Mouse (Mus musculus) Patski (cell line): ENCODE results near the gene Gzmm. TPM values are rescaled to one million over a fixed set of nuclear protein-coding genes. Genes with fewer than 3 reads are reported as not detected.

ENCODE experiments used
- ATAC-seq: fragments of 100-300 bp; one replicate; pipeline ENCODE4 v1.8.0; 2021
- CTCF ChIA-PET: fragments of 350-600 bp; sonication (Branson Sonifier 250); formaldehyde crosslinking; loops from one replicate; lab custom pipeline; 2022; ENCODE audit warnings: inconsistent platforms; lab: Charles Lee
- POLR2A ChIA-PET: fragments of 350-600 bp; sonication (Branson Sonifier 250); formaldehyde crosslinking; loops from one replicate; lab custom pipeline; 2022; ENCODE audit warnings: antibody characterized with exemption, inconsistent platforms; lab: Charles Lee
- DNase-seq: peaks from one replicate; pipeline ENCODE4 v3.0.0-alpha.2; 2011; ENCODE audit warnings: low read depth, low spot score
- H3K27me3 ChIP-seq: fragments of 371-371 bp; one replicate; pipeline ENCODE4 v1.5.1; 2021
- CTCF ChIP-seq: fragments of 100-300 bp; IDR thresholded peaks from one replicate; pipeline ENCODE4 v1.5.1; 2021
- in situ Hi-C: fragments of 300-500 bp; cut with MboI; formaldehyde crosslinking; loops from 3 replicates; pipeline ENCODE4 v1.11.1; 2018; ENCODE audit warnings: low pct_unique_long_range_greater_than_20kb, mixed read lengths
- polyA plus RNA-seq: library from polyadenylated mRNA; unstranded; gene quantifications from one replicate; pipeline ENCODE4 v1.2.3, GENCODE M21; 2021

Gzmm gene
- polyA plus RNA-seq, 1 experiment from 2014 or later, result 0.47 TPM

- ChIA-PET POLR2A (no interaction called here), CTCF (no interaction called here)
- in situ Hi-C loops, result no loop called here
- no peak for TF ChIP-seq CTCF
- ATAC-seq (no peak), DNase-seq (no peak)
- no peaks in the 10 kb centered on the region for H3K27me3 ChIP-seq
Observed at GRCm38 (mm10) chr10:79721089-79721488, 32.3 kb downstream of the Gzmm start.

DNA sequence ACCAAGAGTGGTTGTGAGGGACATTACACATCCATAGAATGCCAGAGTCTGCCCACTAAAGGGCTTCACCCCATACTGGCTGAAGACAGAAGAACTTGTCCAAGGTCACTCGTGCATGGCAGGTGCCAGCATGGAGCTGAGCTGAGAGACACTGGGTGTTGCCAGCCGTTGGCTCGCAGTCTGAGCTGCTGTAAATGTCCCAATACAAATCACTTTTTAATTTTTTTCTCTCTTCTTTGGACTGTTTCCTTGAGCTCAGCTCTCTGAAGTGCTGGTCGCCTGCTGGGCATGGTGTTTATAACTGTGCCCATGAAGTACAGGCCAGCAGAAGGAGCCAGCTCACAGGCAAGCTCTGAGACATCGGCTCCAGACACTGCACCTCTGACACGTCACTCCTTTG, 34.2 kb downstream of the Gzmm start:
- DNase-seq, result no peak

DNA sequence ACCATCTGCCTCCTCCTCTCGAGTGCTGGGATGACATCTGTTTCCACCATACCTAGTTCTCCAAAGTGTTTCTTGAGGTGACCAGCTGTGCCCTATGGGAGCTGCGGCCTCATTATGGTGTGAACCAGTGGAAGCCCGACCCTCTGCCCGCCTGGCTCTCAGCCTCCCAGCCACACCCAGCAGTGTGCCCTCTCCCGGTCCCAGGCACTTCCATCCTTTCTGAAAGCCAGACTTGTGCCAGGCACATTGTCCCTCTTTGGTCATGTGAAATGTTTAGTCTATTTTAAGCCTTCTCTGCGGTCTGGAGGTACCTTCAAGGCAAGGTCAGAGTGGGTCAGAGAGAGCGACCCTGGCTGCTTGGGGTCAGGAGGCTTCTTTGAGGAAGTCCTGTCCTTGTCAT, 34.9 kb downstream of the Gzmm start:
- ChIA-PET CTCF (interaction anchor here (0.8 to 1.4 kb wide), 2 partner anchors 12 kb away, joined by 3 read pairs; no protein-coding TSS in a partner anchor), POLR2A (no interaction called here)
- DNase-seq (no peak), ATAC-seq (no peak)
- TF ChIP-seq CTCF, result no peak
- in situ Hi-C loops, result no loop called here
- no peaks in the 10 kb centered on the region for H3K27me3 ChIP-seq

More for the DNA sequence above, 34.2 kb downstream of the Gzmm start:
- H3K27me3 ChIP-seq, result no peaks in the 10 kb centered on the region
- in situ Hi-C loops, result no loop called here
- ChIA-PET CTCF (interaction anchor here (0.8 to 1.4 kb wide), 2 partner anchors 11 to 13 kb away, joined by 3 read pairs; no protein-coding TSS in a partner anchor), POLR2A (no interaction called here)
- ATAC-seq, result no peak
- TF ChIP-seq CTCF, result no peak

- H3K27me3 ChIP-seq, result no peaks in the 10 kb centered on the region
- in situ Hi-C loops, result no loop called here
- peak; percentile 17 for ATAC-seq
- TF ChIP-seq CTCF, result no peak
- CTCF ChIA-PET, result interaction anchor here (0.9 kb wide), 1 partner anchor 10 kb away, joined by 3 read pairs; no protein-coding TSS in a partner anchor
- DNase-seq, result no peak
- POLR2A ChIA-PET, result interaction anchor here (1.5 kb wide), 1 partner anchor 14 kb away, joined by 3 read pairs; no protein-coding TSS in a partner anchor
Observed at GRCm38 (mm10) chr10:79726090-79726489, 37.3 kb downstream of the Gzmm start.

- DNase-seq, result no peak
- ChIA-PET POLR2A (interaction anchor here (0.9 kb wide), 1 partner anchor 14 kb away, joined by 3 read pairs; no protein-coding TSS in a partner anchor), CTCF (no interaction called here)
- in situ Hi-C loops, result no loop called here
- no peak for ATAC-seq
- no peaks in the 10 kb centered on the region for H3K27me3 ChIP-seq
- TF ChIP-seq CTCF, result no peak
Observed at GRCm38 (mm10) chr10:79728323-79729249, 39.8 kb downstream of the Gzmm start.

DNA sequence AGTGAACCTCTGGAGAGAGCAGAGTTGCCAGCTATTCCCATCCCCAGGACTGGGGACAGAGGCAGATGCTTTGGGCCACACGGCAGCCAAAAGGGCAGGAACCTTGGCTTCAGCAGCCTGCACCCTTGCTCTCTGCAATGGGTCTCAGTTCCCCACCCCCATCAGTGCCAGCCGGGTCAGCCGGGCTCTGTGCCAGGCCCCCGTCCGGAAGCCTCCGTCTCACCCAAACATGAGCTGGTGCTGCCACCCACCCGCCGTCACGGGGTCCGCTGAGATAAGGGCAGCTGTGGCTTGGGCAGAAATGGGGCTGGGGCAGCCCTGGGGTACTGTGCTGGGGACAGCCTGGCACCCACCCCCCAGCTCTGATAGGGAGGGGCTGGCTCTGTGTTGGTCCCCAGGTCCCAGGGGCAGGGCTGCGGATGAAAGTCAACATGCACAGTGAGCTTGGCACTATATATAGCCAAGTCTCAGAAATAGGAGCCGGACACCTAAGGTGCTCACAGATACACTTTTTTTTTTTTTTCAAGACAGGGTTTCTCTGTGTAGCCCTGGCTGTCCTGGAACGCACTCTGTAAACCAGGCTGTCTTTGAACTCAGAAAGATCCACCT, 40.6 kb downstream of the Gzmm start:
- no peak for TF ChIP-seq CTCF
- in situ Hi-C loops, result no loop called here
- no peaks in the 10 kb centered on the region for H3K27me3 ChIP-seq
- no peak for ATAC-seq
- CTCF ChIA-PET, result no interaction called here
- no peak for DNase-seq
- POLR2A ChIA-PET, result no interaction called here

- in situ Hi-C loops, result no loop called here
- POLR2A ChIA-PET, result no interaction called here
- CTCF ChIA-PET, result interaction anchor here (1.6 kb wide), 1 partner anchor 11 kb away, joined by 4 read pairs; no protein-coding TSS in a partner anchor
- no peak for DNase-seq
- no peak for ATAC-seq
- TF ChIP-seq CTCF, result no peak
- no peaks in the 10 kb centered on the region for H3K27me3 ChIP-seq
Observed at GRCm38 (mm10) chr10:79732500-79732899, 43.7 kb downstream of the Gzmm start.

DNA sequence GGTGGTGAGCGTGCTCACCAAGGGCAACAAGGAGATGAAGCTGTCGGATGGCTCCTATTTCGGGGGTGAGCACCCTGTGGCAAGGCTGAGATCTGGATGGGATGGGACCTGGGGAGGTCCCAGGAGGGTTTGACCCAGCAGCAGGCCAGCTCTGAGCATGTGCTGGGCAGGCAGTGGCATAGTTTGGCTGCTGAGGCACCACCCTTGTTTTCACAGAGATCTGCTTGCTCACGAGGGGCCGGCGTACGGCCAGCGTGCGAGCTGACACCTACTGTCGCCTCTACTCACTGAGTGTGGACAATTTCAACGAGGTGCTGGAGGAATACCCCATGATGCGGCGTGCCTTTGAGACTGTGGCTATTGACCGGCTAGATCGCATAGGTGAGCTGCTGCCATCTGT, 45.0 kb downstream of the Gzmm start:
- ChIA-PET CTCF (interaction anchor here (0.9 to 1.6 kb wide), 3 partner anchors 10 to 29 kb away, joined by 3 to 4 read pairs (median 3); partner anchors contain the start of gene Bsg), POLR2A (interaction anchor here (0.6 kb wide), 1 partner anchor 407 kb away, joined by 3 read pairs; no protein-coding TSS in a partner anchor)
- in situ Hi-C loops, result no loop called here
- no peak for TF ChIP-seq CTCF
- H3K27me3 ChIP-seq, result no peaks in the 10 kb centered on the region
- ATAC-seq, result no peak
- no peak for DNase-seq

GRCm38 (mm10) chr10:79735361-79735760, 46.5 kb downstream of the Gzmm start:
- no peaks in the 10 kb centered on the region for H3K27me3 ChIP-seq
- CTCF ChIA-PET, result interaction anchor here (0.8 to 0.9 kb wide), 2 partner anchors 9 to 12 kb away, joined by 3 read pairs; no protein-coding TSS in a partner anchor
- in situ Hi-C loops, result no loop called here
- POLR2A ChIA-PET, result no interaction called here
- DNase-seq (no peak), ATAC-seq (no peak)
- no peak for TF ChIP-seq CTCF

- CTCF ChIA-PET, result no interaction called here
- no peak for TF ChIP-seq CTCF
- DNase-seq (no peak), ATAC-seq (no peak)
- in situ Hi-C loops, result no loop called here
- no peaks in the 10 kb centered on the region for H3K27me3 ChIP-seq
- POLR2A ChIA-PET, result no interaction called here
Observed at GRCm38 (mm10) chr10:79736706-79737105, 47.9 kb downstream of the Gzmm start.
